Mouse (Mus musculus) brain, embryonic 14.5 days (tissue): ENCODE measurements at regions not wholly inside any gene's neighbourhood (a gene's known extent, or its start where the extent isn't known, plus 50 kb on each side); places are given as distances from the start of the nearest gene placed in this dataset.

Experiments
- CTCF ChIP-seq: fragments of 200-500 bp; IDR thresholded peaks from 2 replicates; pipeline ENCODE4 v1.5.1; 2012; ENCODE audit warnings: inconsistent platforms, mild to moderate bottlenecking, moderate library complexity, borderline replicate concordance; ENCODE audit not compliant: insufficient read depth, insufficient read length; ENCODE audit errors: extremely low read depth
- POLR2A ChIP-seq: fragments of 200-500 bp; IDR thresholded peaks from 2 replicates; pipeline ENCODE4 v1.6.1; 2012; ENCODE audit warnings: mild to moderate bottlenecking, inconsistent platforms, borderline replicate concordance; ENCODE audit not compliant: poor library complexity, insufficient read depth, insufficient read length, severe bottlenecking; ENCODE audit errors: extremely low read depth

GRCm38 (mm10) chr2:46370949-46371348, 1253.8 kb upstream of the Zeb2 start:
- TF ChIP-seq POLR2A, result no peak
- TF ChIP-seq CTCF, result no peak
